8 mouse cellular contexts compared by ENCODE assay signal in genomic region chr1:133129471-133130221, GRCm38 (mm10). TPM values are rescaled to one million over a fixed set of nuclear protein-coding genes. Genes with fewer than 3 reads are reported as not detected.
DNase-seq lines count a peak whose midpoint lies in the region; ATAC-seq and TF ChIP-seq lines count a peak whose summit lies in the region.

No protein-coding gene starts in this region.

- H3K27ac ChIP-seq in spleen, adult 2 months (ENCODE audit: insufficient read depth, low read length) = peak overlapping the region; percentile 57
- peak overlapping the region; percentile 95 for H3K27ac ChIP-seq in hindbrain, embryonic 15.5 days (replicated peaks)
- H3K27ac ChIP-seq in midbrain, embryonic 10.5 days (replicated peaks) = peak overlapping the region; percentile 95

- peak overlapping the region; percentile 5 for H3K4me2 ChIP-seq in hindbrain, embryonic 15.5 days

- TF ChIP-seq CTCF in spleen, adult 2 months (IDR thresholded peaks at IDR 0.05; ENCODE audit: extremely low read depth, insufficient read depth, insufficient read length, insufficient replicate concordance) = no peak

- no peaks in the 10 kb centered on the region for H3K9me3 ChIP-seq in hindbrain, embryonic 15.5 days
- H3K9me3 ChIP-seq in midbrain, embryonic 10.5 days (replicated peaks) = no peaks in the 10 kb centered on the region; the same call in 1 of the 2 replicates

- H3K27me3 ChIP-seq in spleen, adult 2 months (ENCODE audit: control insufficient read depth, insufficient read depth, low read length) = no peaks in the 10 kb centered on the region
- no peaks in the 10 kb centered on the region for H3K27me3 ChIP-seq in hindbrain, embryonic 15.5 days
- no peaks in the 10 kb centered on the region for H3K27me3 ChIP-seq in midbrain, embryonic 10.5 days (ENCODE audit: low read depth, poor library complexity, severe bottlenecking)

- peak; percentile 50 to 77 for DNase-seq in adrenal gland, adult (ENCODE audit: inconsistent age in 2 of 2, low spot score in 1 of 2)
- DNase-seq in adrenal gland, adult 18-20 months (ENCODE audit: low spot score in 2 of 2) = no peak
- no peak for DNase-seq in spleen, adult 2 months (ENCODE audit: low read depth in 1 of 2, low spot score in 2 of 2)
- DNase-seq in spleen, postnatal 4 days (ENCODE audit: low spot score in 2 of 2) = no peak
- DNase-seq in midbrain, embryonic 10.5 days (ENCODE audit: low spot score) = peak; percentile 34
- DNase-seq in thymus, postnatal 0 days (ENCODE audit: low spot score) = no peak

- ATAC-seq in hindbrain, embryonic 15.5 days (ENCODE audit: low FRiP score, low read depth) = no peak
- no peak for ATAC-seq in inflammation-experienced regulatory T-cells, adult 6 months

- no peak overlapping the region for H3K9ac ChIP-seq in hindbrain, embryonic 15.5 days

- 71% methylated on average over 16 of the region's 16 CpGs for WGBS in spleen, adult 2 months
- 18% methylated on average over 16 of the region's 16 CpGs for WGBS in hindbrain, embryonic 15.5 days
- 15% methylated on average over 16 of the region's 16 CpGs for WGBS in midbrain, embryonic 10.5 days

- no peak for TF ChIP-seq POLR2A in spleen, adult 2 months (IDR thresholded peaks at IDR 0.05; ENCODE audit: low read depth, low read length)

- no peaks in the 10 kb centered on the region for H3K4me1 ChIP-seq in spleen, adult 2 months (ENCODE audit: control insufficient read depth, insufficient read depth, insufficient read length)
- peaks cover 37% of the 10 kb centered on the region for H3K4me1 ChIP-seq in hindbrain, embryonic 15.5 days (replicated peaks)
- H3K4me1 ChIP-seq in midbrain, embryonic 10.5 days = peaks cover 59% of the 10 kb centered on the region

- H3K36me3 ChIP-seq in spleen, adult 2 months (ENCODE audit: control insufficient read depth, insufficient read depth, low read length) = peaks cover 9% of the 10 kb centered on the region
- no peaks in the 10 kb centered on the region for H3K36me3 ChIP-seq in hindbrain, embryonic 15.5 days
- peaks cover 22% of the 10 kb centered on the region for H3K36me3 ChIP-seq in midbrain, embryonic 10.5 days

- H3K4me3 ChIP-seq in spleen, adult 2 months (ENCODE audit: extremely low read depth, insufficient read depth, insufficient read length) = peak overlapping the region; percentile 28; the same call in 1 of the 2 replicates
- H3K4me3 ChIP-seq in hindbrain, embryonic 15.5 days = no peak overlapping the region
- H3K4me3 ChIP-seq in midbrain, embryonic 10.5 days = peak overlapping the region; percentile 35

RNA-seq across cellular contexts. Expression of gene Ppp1r15b, which starts 1.3 kb away (rescaled TPM):
- 100 to 1,000 TPM in 1 of 2 experiments, 10 to 100 TPM in 1; 95.7 to 103 TPM for total RNA-seq in adrenal gland, adult 18-20 months (2021)
- polyA plus RNA-seq in spleen, adult 2 months (2012; rRNA removed) = 19.7 and 26.6 TPM in 2 replicates
- 26.7 and 28.0 TPM in 2 replicates for polyA plus RNA-seq in hindbrain, embryonic 15.5 days (2015; fragmentation: Nextera tagmentation; extraction: Ambion mirVana)
- 48.9 and 56.8 TPM in 2 replicates for polyA plus RNA-seq in midbrain, embryonic 10.5 days (2016; fragmentation: Nextera tagmentation; extraction: Ambion mirVana)
- 10 to 100 TPM; 20.8 to 26.0 (median 23.6) TPM for polyA plus RNA-seq in inflammation-experienced regulatory T-cells, adult 6 months (2017; shearing (Covaris generic))
- 32.4 and 34.2 TPM in 2 replicates for polyA plus RNA-seq in thymus, postnatal 0 days (2015; fragmentation: Nextera tagmentation; extraction: Ambion mirVana)

RNA-seq across cellular contexts. Expression of gene Plekha6, which starts 34.4 kb away (rescaled TPM):
- total RNA-seq in adrenal gland, adult 18-20 months (2021) = 10 to 100 TPM in 1 of 2 experiments, 1 to 10 TPM in 1; 9.0 to 17.9 TPM
- 26.0 and 31.1 TPM in 2 replicates for polyA plus RNA-seq in spleen, adult 2 months (2012; rRNA removed)
- polyA plus RNA-seq in hindbrain, embryonic 15.5 days (2015; fragmentation: Nextera tagmentation; extraction: Ambion mirVana) = 17.2 and 19.9 TPM in 2 replicates
- polyA plus RNA-seq in midbrain, embryonic 10.5 days (2016; fragmentation: Nextera tagmentation; extraction: Ambion mirVana) = 12.5 and 15.7 TPM in 2 replicates
- polyA plus RNA-seq in inflammation-experienced regulatory T-cells, adult 6 months (2017; shearing (Covaris generic)) = under 1 TPM in 1 of 3 experiments, not detected in 2; 0.25 TPM
- polyA plus RNA-seq in thymus, postnatal 0 days (2015; fragmentation: Nextera tagmentation; extraction: Ambion mirVana) = 0.28 and 0.44 TPM in 2 replicates

Comparison
In these comparisons a context has a peak if more than half of its experiments do, and no peak if none do; other contexts are left out.
1. DNase-seq: peak in adrenal gland, adult (2 of 2) and midbrain, embryonic 10.5 days (single experiment); none in adrenal gland, adult 18-20 months (0 of 2), spleen, adult 2 months (0 of 2), spleen, postnatal 4 days (0 of 2) and thymus, postnatal 0 days (single experiment).
2. Peak in every context shown above with its lines, with median percentiles within 50 percentile points of each other: H3K27ac ChIP-seq.